Mouse (Mus musculus): ENCODE results near the gene Slc22a4. TPM values are rescaled to one million over a fixed set of nuclear protein-coding genes. Genes with fewer than 3 reads are reported as not detected.
"Not testable (repeated sequence)": the region's sequence is repeated elsewhere in the genome, so short reads cannot be mapped to it uniquely, and the experiment has no call there.

Gene Slc22a4
- total and polyA plus RNA-seq, 2 experiments = 2.4 to 3.8 TPM

DNA sequence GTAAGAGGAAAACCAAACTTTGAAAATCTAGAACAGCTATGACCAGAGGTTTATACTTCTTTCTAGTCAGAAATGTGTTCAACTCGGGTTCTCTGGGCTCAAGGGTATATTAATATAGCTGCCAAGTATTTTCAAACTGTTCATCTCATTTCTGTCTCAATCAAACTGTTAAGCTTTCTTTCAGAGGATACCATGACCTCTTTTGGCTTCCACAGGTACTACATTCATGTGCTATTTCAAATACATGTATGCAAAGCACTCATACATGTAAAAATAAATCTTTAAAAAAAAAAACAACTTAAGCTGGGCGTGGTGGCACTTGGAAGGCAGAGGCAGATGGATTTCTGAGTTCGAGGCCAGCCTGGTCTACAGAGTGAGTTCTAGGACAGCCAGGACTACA, 50.2 kb downstream of the Slc22a4 start:
- H3K36me3 ChIP-seq (ENCODE audit: control insufficient read depth, insufficient read depth, low read length) = no peaks in the 10 kb centered on the region
- TF ChIP-seq CTCF (IDR thresholded peaks at IDR 0.05; ENCODE audit: low read depth, low read length) = no peak
- no peak for TF ChIP-seq POLR2A (IDR thresholded peaks at IDR 0.05; ENCODE audit: extremely low read depth, insufficient read depth, low read length)
- no peak overlapping the region for H3K4me3 ChIP-seq (ENCODE audit: insufficient read depth, low read depth, low read length)
- no peaks in the 10 kb centered on the region for H3K27me3 ChIP-seq (ENCODE audit: control insufficient read depth, insufficient read depth, low read length)
- no peak overlapping the region for H3K27ac ChIP-seq (replicated peaks; ENCODE audit: insufficient read depth, low read depth, low read length)
- H3K79me2 ChIP-seq (ENCODE audit: control insufficient read depth, insufficient read depth, low read length) = no peaks in the 10 kb centered on the region
- 77% methylated on average over 3 of the region's 3 CpGs for WGBS
- H3K9ac ChIP-seq (ENCODE audit: low read depth, low read length) = no peak overlapping the region
- DNase-seq (ENCODE audit: extremely low read depth, low read depth, low spot score) = no peak
- H3K4me1 ChIP-seq (ENCODE audit: control insufficient read depth, insufficient read depth, low read length) = peaks cover 7% of the 10 kb centered on the region; the same call in 1 of the 2 replicates

DNA sequence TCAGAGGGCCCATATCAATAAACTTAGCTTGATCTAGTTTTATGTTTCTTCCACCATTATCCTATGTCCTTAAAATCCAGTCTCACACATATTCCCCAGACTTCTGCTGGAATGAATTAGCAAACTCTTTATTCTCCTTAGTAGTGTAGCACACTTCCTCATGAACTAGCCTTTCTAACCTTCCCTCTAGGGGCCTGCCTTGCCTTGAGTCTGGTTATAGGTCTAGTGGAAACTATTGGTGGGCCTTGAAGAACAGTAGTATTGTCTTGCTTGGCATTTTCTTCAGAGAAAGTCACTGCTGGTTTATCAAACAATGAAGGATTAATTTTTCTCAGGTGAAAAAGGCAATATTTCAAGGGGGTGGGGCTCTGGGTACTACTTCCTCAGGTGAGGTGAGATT, 52.3 kb downstream of the Slc22a4 start:
- H3K4me1 ChIP-seq (ENCODE audit: control insufficient read depth, insufficient read depth, low read length) = peaks cover 7% of the 10 kb centered on the region; the same call in 1 of the 2 replicates
- H3K27ac ChIP-seq (replicated peaks; ENCODE audit: insufficient read depth, low read depth, low read length) = no peak overlapping the region
- H3K9ac ChIP-seq (ENCODE audit: low read depth, low read length) = no peak overlapping the region
- no peaks in the 10 kb centered on the region for H3K36me3 ChIP-seq (ENCODE audit: control insufficient read depth, insufficient read depth, low read length)
- TF ChIP-seq POLR2A (IDR thresholded peaks at IDR 0.05; ENCODE audit: extremely low read depth, insufficient read depth, low read length) = no peak
- no peak for TF ChIP-seq CTCF (IDR thresholded peaks at IDR 0.05; ENCODE audit: low read depth, low read length)
- DNase-seq (ENCODE audit: extremely low read depth, low read depth, low spot score) = no peak
- H3K79me2 ChIP-seq (ENCODE audit: control insufficient read depth, insufficient read depth, low read length) = no peaks in the 10 kb centered on the region
- H3K27me3 ChIP-seq (ENCODE audit: control insufficient read depth, insufficient read depth, low read length) = no peaks in the 10 kb centered on the region
- H3K4me3 ChIP-seq (ENCODE audit: insufficient read depth, low read depth, low read length) = no peak overlapping the region

DNA sequence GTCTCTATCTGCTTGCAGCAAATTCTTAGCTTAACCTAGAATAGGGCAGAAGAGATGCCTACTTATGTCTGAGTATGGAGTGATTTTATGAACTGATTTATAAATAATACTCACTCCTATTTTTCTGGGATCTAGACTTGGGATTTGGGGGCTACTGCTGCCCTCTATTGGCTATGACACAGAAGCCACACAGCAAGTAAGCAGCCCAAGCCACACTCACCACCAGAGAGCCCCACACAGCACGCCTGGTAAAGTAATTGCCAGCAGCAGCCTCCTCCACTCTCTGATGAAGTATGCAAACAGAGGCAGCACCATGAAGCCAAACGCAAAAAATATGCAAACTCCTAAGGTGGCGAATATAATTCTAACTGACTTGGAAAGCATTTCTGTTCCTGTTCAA, 68.9 kb downstream of the Slc22a4 start:
- Histone ChIP-seq H3K79me2 (ENCODE audit: control insufficient read depth, insufficient read depth, low read length) (no peaks in the 10 kb centered on the region), H3K27ac (replicated peaks; ENCODE audit: insufficient read depth, low read depth, low read length) (no peak overlapping the region), H3K36me3 (ENCODE audit: control insufficient read depth, insufficient read depth, low read length) (no peaks in the 10 kb centered on the region), H3K4me1 (ENCODE audit: control insufficient read depth, insufficient read depth, low read length) (no peaks in the 10 kb centered on the region; the same call in 1 of the 2 replicates), H3K9ac (ENCODE audit: low read depth, low read length) (no peak overlapping the region), H3K27me3 (ENCODE audit: control insufficient read depth, insufficient read depth, low read length) (no peaks in the 10 kb centered on the region), H3K4me3 (ENCODE audit: insufficient read depth, low read depth, low read length) (no peak overlapping the region)
- 51% methylated on average over 3 of the region's 3 CpGs for WGBS
- peak; percentile 61 for TF ChIP-seq CTCF (IDR thresholded peaks at IDR 0.05; ENCODE audit: low read depth, low read length)
- TF ChIP-seq POLR2A (IDR thresholded peaks at IDR 0.05; ENCODE audit: extremely low read depth, insufficient read depth, low read length) = no peak
- peak; percentile 36 for DNase-seq (ENCODE audit: extremely low read depth, low read depth, low spot score)

DNA sequence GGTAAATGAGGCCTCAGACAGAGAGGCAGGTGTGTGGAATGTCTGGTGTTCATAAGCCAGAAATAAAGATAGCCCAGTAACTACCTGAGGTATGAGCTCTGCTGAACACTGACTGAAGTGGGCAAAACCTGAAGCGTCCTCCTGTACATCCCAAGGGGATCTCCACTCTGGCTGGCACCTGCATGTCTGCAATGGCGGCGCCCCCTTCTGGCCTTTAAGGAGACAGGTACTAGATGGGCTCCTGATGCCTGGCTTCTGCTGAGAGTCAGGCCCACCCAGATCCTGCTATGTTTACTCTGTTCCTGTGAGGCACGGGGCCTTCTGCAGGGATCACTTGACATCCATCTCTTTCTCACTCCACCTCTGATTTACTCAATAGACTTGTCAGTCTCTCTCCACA, 69.7 kb downstream of the Slc22a4 start:
- H3K79me2 ChIP-seq (ENCODE audit: control insufficient read depth, insufficient read depth, low read length); H3K4me1 ChIP-seq (ENCODE audit: control insufficient read depth, insufficient read depth, low read length); H3K4me3 ChIP-seq (ENCODE audit: insufficient read depth, low read depth, low read length); H3K36me3 ChIP-seq (ENCODE audit: control insufficient read depth, insufficient read depth, low read length); DNase-seq (ENCODE audit: extremely low read depth, low read depth, low spot score); H3K27me3 ChIP-seq (ENCODE audit: control insufficient read depth, insufficient read depth, low read length); H3K9ac ChIP-seq (ENCODE audit: low read depth, low read length); H3K27ac ChIP-seq (replicated peaks; ENCODE audit: insufficient read depth, low read depth, low read length): not testable (repeated sequence)
- WGBS = 52% methylated on average over 4 of the region's 4 CpGs
- TF ChIP-seq CTCF (IDR thresholded peaks at IDR 0.05; ENCODE audit: low read depth, low read length) = peak; percentile 49

DNA sequence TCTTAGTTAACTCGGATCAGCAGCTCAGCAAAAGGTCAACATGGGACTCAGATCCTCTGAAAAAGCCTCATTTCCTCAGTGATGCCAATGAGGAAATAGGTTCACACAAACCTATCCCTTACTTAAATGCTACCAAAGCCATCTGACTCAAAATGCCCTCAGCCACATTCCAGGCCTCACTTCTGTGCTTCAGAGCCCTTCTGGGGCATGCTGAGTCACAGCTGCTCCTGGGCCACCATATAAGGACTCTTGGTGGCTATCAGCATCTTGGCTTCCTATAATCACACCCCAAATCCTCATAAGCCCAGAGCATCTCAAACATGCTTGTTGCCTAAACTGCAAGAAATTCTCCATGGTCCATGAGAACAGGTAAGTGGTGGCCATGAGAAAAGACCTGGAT, 71.3 kb downstream of the Slc22a4 start:
- H3K79me2 ChIP-seq (ENCODE audit: control insufficient read depth, insufficient read depth, low read length) = no peaks in the 10 kb centered on the region
- TF ChIP-seq POLR2A (IDR thresholded peaks at IDR 0.05; ENCODE audit: extremely low read depth, insufficient read depth, low read length) (no peak), CTCF (IDR thresholded peaks at IDR 0.05; ENCODE audit: low read depth, low read length) (no peak)
- DNase-seq (ENCODE audit: extremely low read depth, low read depth, low spot score) = no peak
- no peaks in the 10 kb centered on the region for H3K36me3 ChIP-seq (ENCODE audit: control insufficient read depth, insufficient read depth, low read length)
- H3K27me3 ChIP-seq (ENCODE audit: control insufficient read depth, insufficient read depth, low read length) = no peaks in the 10 kb centered on the region
- WGBS = 45% methylated on average over 1 of the region's 1 CpGs
- H3K4me1 ChIP-seq (ENCODE audit: control insufficient read depth, insufficient read depth, low read length) = no peaks in the 10 kb centered on the region; the same call in 1 of the 2 replicates
- H3K4me3 ChIP-seq (ENCODE audit: insufficient read depth, low read depth, low read length) = no peak overlapping the region
- no peak overlapping the region for H3K9ac ChIP-seq (ENCODE audit: low read depth, low read length)
- H3K27ac ChIP-seq (replicated peaks; ENCODE audit: insufficient read depth, low read depth, low read length) = no peak overlapping the region

DNA sequence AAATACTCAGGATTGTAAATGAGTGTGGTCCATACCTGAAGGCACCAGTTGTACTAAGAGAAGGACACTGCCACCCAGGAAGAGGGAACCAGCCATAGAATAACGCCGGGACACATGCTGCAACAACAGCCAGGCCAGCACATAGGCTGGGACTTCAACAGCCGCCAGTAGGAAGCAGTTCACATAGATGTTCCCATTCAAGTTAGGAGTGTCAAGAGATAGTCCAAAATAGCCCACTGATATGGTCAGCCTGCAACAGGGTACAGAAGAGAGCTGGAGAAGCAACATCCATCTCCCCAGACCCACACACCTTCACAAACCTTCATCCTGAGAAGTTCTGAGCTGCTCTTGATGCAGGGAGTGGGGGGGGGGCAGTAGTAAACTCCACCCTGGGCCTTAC, 73.2 kb downstream of the Slc22a4 start:
- Histone ChIP-seq H3K4me1 (ENCODE audit: control insufficient read depth, insufficient read depth, low read length) (no peaks in the 10 kb centered on the region; the same call in 1 of the 2 replicates), H3K79me2 (ENCODE audit: control insufficient read depth, insufficient read depth, low read length) (no peaks in the 10 kb centered on the region), H3K4me3 (ENCODE audit: insufficient read depth, low read depth, low read length) (no peak overlapping the region), H3K27me3 (ENCODE audit: control insufficient read depth, insufficient read depth, low read length) (no peaks in the 10 kb centered on the region), H3K36me3 (ENCODE audit: control insufficient read depth, insufficient read depth, low read length) (no peaks in the 10 kb centered on the region), H3K9ac (ENCODE audit: low read depth, low read length) (no peak overlapping the region), H3K27ac (replicated peaks; ENCODE audit: insufficient read depth, low read depth, low read length) (no peak overlapping the region)
- no peak for DNase-seq (ENCODE audit: extremely low read depth, low read depth, low spot score)
- 93% methylated on average over 3 of the region's 3 CpGs for WGBS
- TF ChIP-seq CTCF (IDR thresholded peaks at IDR 0.05; ENCODE audit: low read depth, low read length) (no peak), POLR2A (IDR thresholded peaks at IDR 0.05; ENCODE audit: extremely low read depth, insufficient read depth, low read length) (no peak)

DNA sequence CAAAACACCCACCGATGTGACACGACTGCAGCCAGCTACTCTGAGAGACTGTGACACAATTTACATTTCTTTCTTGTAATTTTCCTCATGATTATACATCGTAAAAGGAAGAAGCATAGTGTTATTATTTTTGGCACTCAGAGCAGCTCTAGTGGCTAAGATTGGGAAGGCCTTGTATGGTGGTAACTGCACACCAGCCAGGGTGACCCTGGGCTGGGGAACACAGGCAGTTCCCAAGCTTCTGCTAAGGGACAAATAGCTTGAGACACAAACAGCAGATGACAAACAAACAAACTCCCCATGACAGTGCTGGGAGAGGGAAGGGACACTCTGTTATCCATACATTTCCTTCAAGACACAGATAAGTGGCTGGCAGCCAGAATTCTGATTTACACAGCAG, 77.8 kb downstream of the Slc22a4 start:
- not testable (repeated sequence) for H3K4me1 ChIP-seq (ENCODE audit: control insufficient read depth, insufficient read depth, low read length); H3K4me3 ChIP-seq (ENCODE audit: insufficient read depth, low read depth, low read length); H3K27me3 ChIP-seq (ENCODE audit: control insufficient read depth, insufficient read depth, low read length); DNase-seq (ENCODE audit: extremely low read depth, low read depth, low spot score); H3K36me3 ChIP-seq (ENCODE audit: control insufficient read depth, insufficient read depth, low read length); H3K9ac ChIP-seq (ENCODE audit: low read depth, low read length); H3K27ac ChIP-seq (replicated peaks; ENCODE audit: insufficient read depth, low read depth, low read length); H3K79me2 ChIP-seq (ENCODE audit: control insufficient read depth, insufficient read depth, low read length)
- WGBS = 80% methylated on average over 1 of the region's 3 CpGs

Measured in liver, adult 2 months (tissue).